Mouse (Mus musculus): Measurements from ENCODE around the gene Foxb1. TPM values are rescaled to one million over a fixed set of nuclear protein-coding genes. Genes with fewer than 3 reads are reported as not detected.

Gene Foxb1
- total RNA-seq (2023), result not detected

GRCm38 (mm10) chr9:69760371-69761301, at the start of gene Foxb1:
TSS of gene Foxb1 (minus strand) at chr9:69760940.

Other genes starting within 250 kb of the Foxb1 start
- gene Bnip2, start 228.5 kb upstream of the Foxb1 start, total RNA-seq (2023), result 10 to 100 TPM; 79.7 to 97.8 TPM

All from neutrophil, adult 59 days (primary cell).